Comparison of ENCODE assay signal across 24 mouse cellular contexts in the genomic region with DNA sequence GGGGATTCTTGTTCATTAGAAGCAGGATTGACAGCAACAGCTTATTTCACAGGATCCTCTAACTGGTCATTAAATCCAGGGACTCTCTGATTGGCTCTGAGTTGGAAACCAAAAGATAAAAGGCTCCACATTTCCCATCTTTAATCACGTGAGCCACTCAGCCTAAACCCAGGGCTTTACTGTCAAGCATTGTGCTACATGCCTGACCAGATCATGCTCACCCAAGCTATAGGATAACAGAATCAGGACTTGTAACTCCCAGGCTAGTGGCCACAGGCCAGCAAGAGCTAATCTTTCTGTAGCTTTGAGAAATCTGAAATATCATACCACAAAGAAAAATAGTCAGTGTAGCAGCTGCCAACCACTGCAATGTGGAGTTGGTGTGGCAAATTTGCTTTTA.
"Had no signal": no experiment of that assay in that cellular context is flagged by ENCODE, and none has a peak within 500 bp of the region (broad histone marks: within the 10 kb centered on the region; RNA-seq: fewer than 3 reads in every experiment).

No protein-coding gene starts in this region.

- H3K27me3 ChIP-seq: heart, embryonic 12.5 days; hindbrain, embryonic 12.5 days; intestine, embryonic 15.5 days; limb, embryonic 15.5 days; liver, embryonic 12.5 days had no signal

- H3K4me1 ChIP-seq: heart, embryonic 10.5 days; heart, embryonic 12.5 days; hindbrain, embryonic 12.5 days; intestine, embryonic 15.5 days; limb, embryonic 15.5 days; liver, embryonic 12.5 days had no signal

- H3K27ac ChIP-seq: gastrocnemius, adult 2 months; heart, embryonic 10.5 days; hindbrain, embryonic 10.5 days; hindbrain, embryonic 12.5 days; hindbrain, embryonic 14.5 days; intestine, embryonic 15.5 days; layer of hippocampus, adult 2 months; left cerebral cortex, adult 2 months; limb, embryonic 15.5 days; liver, embryonic 12.5 days; liver, embryonic 14.5 days had no signal

- H3K9me3 ChIP-seq: heart, embryonic 10.5 days; heart, embryonic 12.5 days; hindbrain, embryonic 10.5 days; hindbrain, embryonic 12.5 days; intestine, embryonic 15.5 days; limb, embryonic 15.5 days; liver, embryonic 12.5 days had no signal

- H3K4me2 ChIP-seq: heart, embryonic 12.5 days; hindbrain, embryonic 12.5 days; hindbrain, embryonic 14.5 days; intestine, embryonic 15.5 days; limb, embryonic 15.5 days; liver, embryonic 12.5 days had no signal

- H3K4me3 ChIP-seq: gastrocnemius, adult 2 months; heart, embryonic 10.5 days; heart, embryonic 12.5 days; hindbrain, embryonic 10.5 days; hindbrain, embryonic 12.5 days; intestine, embryonic 15.5 days; layer of hippocampus, adult 2 months; left cerebral cortex, adult 2 months; limb, embryonic 15.5 days; liver, embryonic 12.5 days had no signal

- DNase-seq: gastrocnemius, adult 2 months; gastrocnemius, postnatal 10 days; gastrocnemius, postnatal 25 days; heart, postnatal 10 days; heart, postnatal 4 days; kidney, adult 18-20 months; kidney, adult 8-10 months; kidney, postnatal 10 days; kidney, postnatal 25 days; kidney, postnatal 4 days had no signal

- ATAC-seq: hindbrain, embryonic 16.5 days; inflammation-experienced regulatory T-cells, adult 6 months; intestine, embryonic 15.5 days; intestine, postnatal 0 days; liver, embryonic 12.5 days had no signal

- H3K36me3 ChIP-seq: heart, embryonic 10.5 days; heart, embryonic 12.5 days; hindbrain, embryonic 10.5 days; hindbrain, embryonic 12.5 days; intestine, embryonic 15.5 days; limb, embryonic 15.5 days; liver, embryonic 12.5 days had no signal

- H3K9ac ChIP-seq: heart, embryonic 12.5 days; hindbrain, embryonic 12.5 days; hindbrain, embryonic 14.5 days; intestine, embryonic 15.5 days; limb, embryonic 15.5 days; liver, embryonic 12.5 days; liver, embryonic 14.5 days had no signal
